Mouse (Mus musculus) ovary, postnatal 14 days (tissue): ENCODE measurements around the gene Ap3b2.

Experiments
- DNase-seq: peaks from one replicate; pipeline ENCODE4 v3.0.0; 2022; ENCODE audit warnings: low spot score

The Ap3b2 gene

DNA sequence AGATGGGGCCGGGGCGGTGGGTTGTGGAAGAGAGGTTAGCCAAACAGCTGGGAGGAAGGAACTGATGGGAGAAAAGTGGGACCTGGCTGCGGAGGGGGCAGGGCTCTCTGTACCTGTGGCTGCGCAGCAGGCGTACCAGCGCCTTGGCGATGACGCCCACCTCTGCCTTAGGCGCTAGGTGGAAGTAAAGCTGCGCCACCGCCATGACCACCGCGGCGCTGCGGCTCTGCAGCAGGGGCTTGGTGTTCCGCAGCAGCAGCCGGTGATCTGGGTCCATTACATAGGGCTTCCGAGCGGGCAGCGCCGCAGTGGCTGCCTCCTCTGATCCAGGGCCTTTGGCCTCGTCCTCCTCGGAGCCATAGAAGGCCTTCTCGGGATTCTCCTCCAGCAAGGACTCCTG is 16.9 kb downstream of the Ap3b2 start:
- DNase-seq = no peak

DNA sequence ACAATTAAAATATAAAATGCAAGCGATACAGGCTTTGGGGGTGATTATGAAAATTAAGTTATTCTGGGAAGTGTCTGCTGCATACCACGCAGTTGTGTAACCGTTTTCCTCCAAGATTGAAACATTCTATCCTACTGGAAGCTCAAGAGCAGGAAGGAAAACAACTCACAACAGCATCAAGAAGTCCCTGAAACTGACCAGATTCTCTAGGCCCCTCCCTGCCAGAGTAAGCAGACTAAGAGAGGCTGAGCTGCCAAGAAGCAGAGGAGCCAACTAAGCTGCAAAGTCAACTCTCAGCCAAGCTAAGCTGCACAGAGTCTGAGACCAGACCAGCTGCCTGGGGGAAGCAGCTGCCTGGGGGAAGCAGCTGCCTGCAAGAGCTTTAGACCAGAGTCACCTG is 18.5 kb downstream of the Ap3b2 start:
- DNase-seq = no peak

DNA sequence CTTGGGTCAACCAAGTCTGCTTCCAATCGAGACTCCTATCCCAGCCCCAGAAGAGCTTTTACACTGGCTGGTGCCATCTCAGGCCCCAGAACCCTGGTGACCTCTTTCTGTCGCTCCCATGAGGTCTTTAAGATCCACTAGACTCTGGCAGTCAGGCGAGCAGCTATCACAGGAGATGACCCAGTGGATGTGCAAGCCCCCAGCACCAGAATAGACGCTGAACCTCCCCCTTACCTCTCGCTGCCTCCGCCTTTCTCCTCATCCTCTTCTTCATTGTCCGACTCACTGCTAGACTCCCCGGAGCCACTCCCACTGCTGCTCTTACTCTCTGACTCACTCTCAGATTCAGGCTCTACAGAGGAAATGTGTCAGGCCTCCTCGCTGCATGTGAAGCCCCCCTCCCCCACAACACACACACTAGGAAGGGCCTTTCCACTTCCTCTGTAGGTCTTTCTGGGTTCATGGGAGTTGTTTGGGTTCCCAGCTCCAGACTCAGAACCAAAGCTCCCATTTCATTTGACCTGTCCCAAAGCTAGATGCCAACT is 28.7 kb downstream of the Ap3b2 start:
- no peak for DNase-seq

DNA sequence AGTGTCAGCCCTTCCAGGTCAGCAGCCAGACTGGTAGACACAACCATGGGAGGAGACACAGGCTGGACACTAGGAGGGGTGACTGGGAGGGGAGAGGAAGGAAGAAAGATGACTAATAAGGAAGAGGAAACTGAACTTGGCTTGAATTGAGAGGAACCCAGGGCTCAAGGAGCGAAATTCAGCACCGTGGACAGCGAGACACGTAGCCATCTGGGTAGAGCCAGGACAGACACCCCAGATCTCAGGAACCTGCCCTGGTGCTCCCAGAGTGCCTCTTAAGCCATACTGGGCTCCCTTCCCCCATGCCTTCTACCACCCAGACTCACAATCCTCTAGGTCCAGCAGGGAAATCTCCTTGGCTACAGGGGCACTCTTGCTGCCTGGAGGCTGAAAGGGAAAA is 29.6 kb downstream of the Ap3b2 start:
- DNase-seq = no peak

DNA sequence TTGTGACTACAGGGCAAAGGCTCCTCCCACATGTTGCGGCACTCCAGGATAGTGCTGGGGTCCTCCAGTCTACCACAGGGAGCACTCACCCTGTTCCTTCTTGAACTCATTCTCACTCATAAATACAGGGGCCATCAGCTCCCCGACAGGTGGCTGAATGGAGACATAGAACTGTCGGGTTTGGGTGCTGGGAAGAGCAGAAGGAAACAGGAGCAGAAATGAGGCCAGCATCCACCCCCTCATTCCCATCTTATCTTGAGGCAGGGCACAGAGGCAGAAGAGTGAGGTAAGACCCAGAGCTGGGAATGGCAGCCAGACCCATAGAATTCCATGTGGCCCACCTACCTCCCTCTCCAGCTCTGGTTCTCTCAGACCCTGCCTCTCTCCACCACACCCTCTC is 30.9 kb downstream of the Ap3b2 start:
- DNase-seq = no peak

DNA sequence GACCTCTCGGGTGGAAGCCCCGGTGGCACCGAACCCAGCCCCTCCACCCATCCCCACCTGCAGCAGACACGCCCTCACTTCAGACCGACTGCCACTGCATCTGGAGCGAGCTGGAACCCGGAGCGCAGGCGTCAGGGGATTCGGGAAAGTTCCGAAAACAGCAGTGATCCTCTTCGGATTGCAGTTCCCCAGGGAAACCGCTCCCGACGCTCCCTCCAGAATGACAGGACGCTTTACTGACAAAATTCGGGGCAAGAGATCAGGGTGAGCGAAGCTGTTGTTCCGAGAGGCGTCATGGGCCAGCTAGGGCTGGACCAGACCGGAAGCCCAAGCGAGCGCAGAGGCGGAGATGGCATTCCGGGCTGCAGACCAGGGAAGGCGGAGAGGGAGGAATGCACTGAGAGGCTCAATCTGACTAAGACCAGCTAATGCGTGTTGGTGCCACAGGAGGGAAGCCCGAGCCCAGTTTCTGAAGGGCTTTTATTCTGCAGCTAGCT is 38.5 kb downstream of the Ap3b2 start, which contains the start of gene Cpeb1:
Gene Cpeb1, minus strand, starts transcription at position 311 of the 497 bp plus-strand sequence.
- DNase-seq = peak; percentile 49

DNA sequence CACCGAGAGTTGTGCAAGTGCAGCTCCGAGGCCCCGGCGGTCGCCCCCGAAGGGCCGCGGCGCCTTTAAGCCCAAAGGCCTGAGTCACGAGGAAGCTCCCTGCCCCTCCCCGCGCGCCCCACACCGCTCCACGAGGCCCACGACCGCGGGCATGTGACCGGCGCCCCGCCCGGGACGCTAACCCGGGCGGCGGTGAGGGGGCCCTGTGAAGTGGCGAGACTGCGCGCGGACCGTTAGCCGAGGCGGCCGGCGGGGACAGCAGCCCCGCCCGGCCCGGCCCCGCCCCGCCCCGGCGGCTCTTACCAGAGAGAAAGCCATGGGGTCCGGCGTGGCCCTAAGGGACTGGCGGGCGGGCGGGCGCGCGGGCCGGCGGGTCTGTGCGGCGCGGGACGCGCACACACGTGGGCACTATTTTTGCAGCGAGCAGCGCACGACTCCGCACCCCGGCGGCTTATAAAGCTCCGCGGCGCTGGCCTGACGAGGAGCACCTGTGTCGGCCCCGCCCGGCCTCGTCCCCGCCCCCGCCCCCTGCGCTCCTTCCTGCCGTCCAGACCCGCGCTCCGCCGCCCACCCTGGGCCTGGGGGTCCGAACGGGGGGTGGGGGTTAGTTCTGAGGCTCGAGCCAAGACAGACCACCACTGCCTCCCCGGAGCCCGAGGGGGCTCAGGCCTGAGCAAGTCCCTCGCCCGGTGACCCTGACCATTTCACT is 39.2 kb downstream of the Ap3b2 start:
- no peak for DNase-seq

DNA sequence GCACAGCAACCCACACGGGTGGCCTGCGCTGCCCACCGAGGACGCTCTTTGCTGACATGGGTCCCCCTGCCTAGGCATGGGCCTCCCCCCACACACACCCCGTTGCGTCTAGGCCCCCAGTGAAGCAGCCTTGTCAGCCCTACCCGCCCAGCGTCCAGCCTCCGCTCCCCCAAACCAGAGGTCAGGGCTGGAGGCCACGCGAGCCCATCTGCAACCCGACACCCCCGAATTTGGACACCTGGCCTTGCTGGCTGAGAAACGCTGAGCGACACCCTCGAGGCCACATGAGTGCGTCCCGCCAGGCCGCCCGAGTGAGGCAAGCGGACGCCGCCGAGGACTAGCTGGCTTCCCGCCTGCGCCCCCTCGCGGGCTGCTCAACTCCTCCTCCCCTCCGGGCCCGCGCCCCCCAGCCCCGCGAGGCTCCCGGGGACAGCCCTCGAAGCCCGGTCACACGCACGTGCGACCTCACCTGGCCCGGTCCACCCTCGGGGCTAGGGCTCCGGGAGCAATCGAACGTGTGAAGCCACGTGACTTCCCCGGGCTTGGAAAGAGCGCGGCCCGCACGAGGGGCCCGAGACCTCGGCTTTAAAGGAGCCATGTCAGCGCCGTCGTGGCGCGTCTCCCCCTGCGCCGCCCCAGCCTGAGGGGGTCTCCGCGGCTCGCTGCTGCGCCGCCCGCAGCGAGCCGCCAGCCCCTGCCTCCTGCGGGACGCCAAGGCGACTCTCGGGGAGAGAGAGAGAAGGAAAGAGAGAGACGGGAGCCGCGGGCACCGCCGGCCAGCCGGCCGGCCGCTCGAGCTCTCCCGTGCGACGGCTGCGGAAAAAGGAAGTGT is 40.1 kb downstream of the Ap3b2 start:
- DNase-seq = no peak

DNA sequence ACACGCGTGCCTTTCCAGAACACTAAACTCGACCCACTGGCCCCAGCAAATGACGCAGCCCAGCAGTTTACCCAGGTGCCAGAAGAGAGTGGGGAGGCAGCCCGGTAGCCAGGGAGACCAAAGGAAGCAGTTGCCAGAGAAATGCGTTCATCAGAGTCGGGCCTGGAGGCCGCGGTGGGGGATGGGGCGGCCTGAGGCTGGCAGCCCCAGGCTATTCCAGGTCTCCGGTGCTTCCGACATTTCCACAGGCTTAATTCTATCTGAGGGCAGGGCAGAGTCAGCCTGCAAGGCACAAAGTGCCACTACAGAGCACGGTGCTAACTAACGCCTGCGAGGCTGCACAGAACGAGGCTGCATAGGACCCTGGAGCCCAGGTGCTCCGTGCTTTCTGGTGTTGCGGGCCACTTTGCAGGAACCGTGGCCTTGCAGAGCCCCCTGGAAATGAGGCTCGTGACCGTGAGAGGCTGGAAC is 40.7 kb downstream of the Ap3b2 start:
- no peak for DNase-seq
